Mouse (Mus musculus) embryonic facial prominence, embryonic 12.5 days (tissue): ENCODE results near the gene Rbl1. TPM values are rescaled to one million over a fixed set of nuclear protein-coding genes. Genes with fewer than 3 reads are reported as not detected.

Source experiments
- ATAC-seq: fragments of 200-750 bp; cut with Nextera tagmentation; 2 replicates; pipeline ENCODE4 v1.8.0; 2017; ENCODE audit not compliant: insufficient number of reproducible peaks, insufficient read depth, low FRiP score, low TSS enrichment
- H3K27ac ChIP-seq: fragments of 300-500 bp; sonication (generic); 2 replicates; pipeline ENCODE4 v1.5.1; 2016; ENCODE audit warnings: mild to moderate bottlenecking
- H3K27me3 ChIP-seq: fragments of 300-500 bp; sonication (generic); 2 replicates; pipeline ENCODE4 v1.6.1; 2016; ENCODE audit warnings: mild to moderate bottlenecking, moderate library complexity
- H3K36me3 ChIP-seq: fragments of 300-500 bp; sonication (generic); 2 replicates; pipeline ENCODE4 v1.6.1; 2016; ENCODE audit warnings: mild to moderate bottlenecking
- H3K4me1 ChIP-seq: fragments of 300-500 bp; sonication (generic); 2 replicates; pipeline ENCODE4 v1.6.1; 2016
- H3K4me2 ChIP-seq: fragments of 300-500 bp; sonication (generic); replicated peaks from 2 replicates; pipeline ENCODE4 v1.6.1; 2016; ENCODE audit warnings: mild to moderate bottlenecking, moderate library complexity
- H3K4me3 ChIP-seq: fragments of 300-500 bp; sonication (generic); 2 replicates; pipeline ENCODE4 v1.5.1; 2016; ENCODE audit warnings: mild to moderate bottlenecking
- H3K9ac ChIP-seq: fragments of 300-500 bp; sonication (generic); 2 replicates; pipeline ENCODE4 v1.6.1; 2016; ENCODE audit warnings: mild to moderate bottlenecking, moderate library complexity
- H3K9me3 ChIP-seq: fragments of 300-500 bp; sonication (generic); 2 replicates; pipeline ENCODE4 v1.6.1; 2016; ENCODE audit warnings: mild to moderate bottlenecking, moderate library complexity
- whole genome bisulfite sequencing: fragments of 180-500 bp; shearing (Covaris S2); methylation state at CpG from one replicate; pipeline ENCODE4 v1.1.7; 2016; 5-methylcytosine and 5-hydroxymethylcytosine counted together
- polyA plus RNA-seq: library from polyadenylated mRNA; unstranded; fragments of >200 nt; fragmentation: Nextera tagmentation; extraction: Ambion mirVana; gene quantifications from 2 replicates; pipeline ENCODE4 v1.2.1, GENCODE M21; 2016

Rbl1 gene
- polyA plus RNA-seq, 1 experiment from 2014 or later = 26.4 TPM

DNA sequence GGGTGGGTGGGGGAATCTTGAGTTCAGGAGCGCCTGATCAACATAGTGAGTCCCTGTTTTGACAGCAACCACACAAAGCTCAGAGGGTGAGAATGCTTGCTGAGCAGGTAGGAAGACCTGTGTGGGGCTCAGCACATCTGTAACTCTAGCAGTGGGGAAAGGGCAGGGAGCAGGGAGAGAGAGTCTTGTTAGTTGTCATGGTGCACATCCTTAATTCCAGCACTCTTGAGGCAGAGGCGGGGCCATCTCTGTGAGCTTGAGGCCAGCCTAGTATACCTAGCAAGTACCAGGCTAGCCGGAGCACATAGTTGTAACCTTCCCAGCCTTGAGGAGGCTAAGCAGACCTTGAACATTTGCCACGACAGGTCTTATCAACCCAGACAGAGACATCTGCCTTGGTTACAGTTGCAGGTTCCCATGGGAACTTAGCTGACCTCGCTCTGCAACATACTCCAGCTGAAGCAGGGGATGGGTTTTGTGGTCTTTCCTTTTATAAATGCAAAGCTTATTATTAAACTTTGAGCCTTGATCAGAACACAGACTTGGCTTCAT is 65.0 kb downstream of the Rbl1 start:
- Histone ChIP-seq H3K4me2 (no peak overlapping the region), H3K9ac (no peak overlapping the region), H3K4me3 (no peak overlapping the region), H3K36me3 (no peaks in the 10 kb centered on the region), H3K4me1 (no peaks in the 10 kb centered on the region), H3K27ac (no peak overlapping the region), H3K27me3 (no peaks in the 10 kb centered on the region), H3K9me3 (no peaks in the 10 kb centered on the region)
- no peak for ATAC-seq
- WGBS = 84% methylated on average over 5 of the region's 5 CpGs

DNA sequence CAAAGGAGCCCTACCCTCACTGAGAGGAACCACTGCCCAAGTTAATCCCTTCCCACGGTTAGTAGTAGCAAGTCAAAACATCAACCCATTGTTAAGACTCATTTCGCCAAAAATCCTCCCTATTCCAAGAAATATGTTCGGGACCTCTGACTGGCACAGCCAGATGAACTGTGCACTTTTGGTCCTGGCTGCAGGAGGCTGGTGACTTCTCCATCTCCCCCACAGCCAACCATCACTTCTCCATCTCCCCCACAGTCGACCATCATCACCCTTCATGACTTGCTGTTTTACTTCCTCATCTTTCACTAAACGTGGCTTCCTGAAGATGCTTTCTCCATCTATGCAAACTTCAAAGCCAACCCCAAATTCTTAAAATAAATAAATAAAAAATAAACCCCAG is 65.5 kb downstream of the Rbl1 start:
- Histone ChIP-seq H3K9me3 (no peaks in the 10 kb centered on the region), H3K27me3 (no peaks in the 10 kb centered on the region), H3K4me3 (no peak overlapping the region), H3K4me2 (no peak overlapping the region), H3K36me3 (no peaks in the 10 kb centered on the region), H3K9ac (no peak overlapping the region), H3K27ac (no peak overlapping the region), H3K4me1 (no peaks in the 10 kb centered on the region)
- 79% methylated on average over 5 of the region's 5 CpGs for WGBS
- no peak for ATAC-seq

GRCm38 (mm10) chr2:157137959-157138731 is 66.2 kb downstream of the Rbl1 start:
- Histone ChIP-seq H3K4me1 (no peaks in the 10 kb centered on the region), H3K9me3 (no peaks in the 10 kb centered on the region), H3K9ac (no peak overlapping the region), H3K27ac (no peak overlapping the region), H3K36me3 (no peaks in the 10 kb centered on the region), H3K4me2 (no peak overlapping the region), H3K27me3 (no peaks in the 10 kb centered on the region), H3K4me3 (no peak overlapping the region)
- WGBS = 86% methylated on average over 9 of the region's 9 CpGs
- ATAC-seq = no peak

DNA sequence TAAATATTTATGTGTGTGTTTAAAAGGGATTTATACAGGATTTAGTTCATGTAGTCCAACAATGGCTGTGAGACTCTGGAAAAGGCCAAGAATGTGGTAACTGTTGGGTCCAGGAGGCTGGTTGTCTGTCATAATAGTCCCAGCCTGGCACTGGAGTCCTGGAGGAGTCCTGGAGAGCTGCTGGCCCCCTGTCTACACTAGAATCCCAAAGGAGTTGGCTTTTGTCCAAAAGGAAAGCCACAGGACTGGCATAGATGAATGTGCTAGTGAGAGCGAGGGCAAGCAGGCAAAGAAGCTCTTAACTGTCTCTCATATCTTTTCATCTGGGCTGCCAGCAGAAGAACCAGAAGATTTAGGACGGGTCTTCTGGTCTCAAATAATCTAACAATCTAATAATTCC is 67.7 kb downstream of the Rbl1 start:
- Histone ChIP-seq H3K9ac (no peak overlapping the region), H3K27ac (no peak overlapping the region), H3K4me1 (no peaks in the 10 kb centered on the region), H3K4me3 (no peak overlapping the region), H3K9me3 (no peaks in the 10 kb centered on the region), H3K27me3 (no peaks in the 10 kb centered on the region), H3K36me3 (no peaks in the 10 kb centered on the region), H3K4me2 (no peak overlapping the region)
- 84% methylated on average over 2 of the region's 2 CpGs for WGBS
- no peak for ATAC-seq

- no peak for ATAC-seq
- Histone ChIP-seq H3K27me3 (no peaks in the 10 kb centered on the region), H3K27ac (no peak overlapping the region), H3K36me3 (no peaks in the 10 kb centered on the region), H3K9me3 (no peaks in the 10 kb centered on the region), H3K4me3 (no peak overlapping the region), H3K4me2 (no peak overlapping the region), H3K4me1 (no peaks in the 10 kb centered on the region), H3K9ac (no peak overlapping the region)
- WGBS = 85% methylated on average over 4 of the region's 4 CpGs
Observed at GRCm38 (mm10) chr2:157136176-157136575, 68.2 kb downstream of the Rbl1 start.

DNA sequence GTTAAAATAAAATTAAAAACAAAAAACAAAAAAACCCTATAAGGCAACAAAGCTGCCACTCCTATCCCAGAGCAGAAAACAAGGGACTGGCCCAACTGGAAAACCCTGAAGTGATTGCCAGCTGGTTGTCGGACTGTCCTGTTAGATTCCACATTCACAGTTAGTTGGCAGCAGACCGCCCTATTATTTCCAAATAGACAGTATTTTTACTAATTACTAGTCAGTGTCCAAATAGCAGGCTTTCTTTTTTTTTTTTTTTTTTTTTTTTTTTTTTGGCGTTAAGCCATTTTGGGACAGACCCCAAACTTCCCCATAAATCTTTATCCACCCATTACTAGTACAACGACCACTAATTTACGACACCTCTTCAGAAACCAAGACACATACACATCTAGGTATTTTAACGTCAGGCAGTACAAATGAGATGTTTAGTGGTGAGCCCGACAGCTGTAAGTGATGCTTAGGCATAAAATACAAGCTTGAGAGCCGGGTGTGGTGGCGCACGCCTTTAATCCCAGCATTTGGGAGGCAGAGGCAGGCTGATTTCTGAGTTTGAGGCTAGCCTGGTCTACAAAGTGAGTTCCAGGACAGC is 68.7 kb downstream of the Rbl1 start:
- Histone ChIP-seq H3K4me1 (no peaks in the 10 kb centered on the region), H3K27me3 (no peaks in the 10 kb centered on the region), H3K4me2 (peak overlapping the region; percentile 76), H3K4me3 (peak overlapping the region; percentile 66), H3K9me3 (no peaks in the 10 kb centered on the region), H3K27ac (peak overlapping the region; percentile 77), H3K36me3 (no peaks in the 10 kb centered on the region), H3K9ac (0 out of 2 replicates have a peak overlapping the region, but pooled peaks have one; percentile 69)
- no peak for ATAC-seq
- 87% methylated on average over 10 of the region's 10 CpGs for WGBS

GRCm38 (mm10) chr2:157135014-157135413 is 69.3 kb downstream of the Rbl1 start, which contains the start of gene Samhd1:
Gene Samhd1, minus strand, starts transcription at chr2:157135265.
- peak; percentile 80 for ATAC-seq
- WGBS = 0% methylated on average over 32 of the region's 32 CpGs
- Histone ChIP-seq H3K27ac (peak within 1 kb of the TSS; percentile 77), H3K4me3 (peak within 1 kb of the TSS; percentile 66), H3K9me3 (no peaks in the 10 kb centered on the region), H3K4me1 (no peaks in the 10 kb centered on the region), H3K9ac (peak within 1 kb of the TSS; percentile 69), H3K36me3 (no peaks in the 10 kb centered on the region), H3K4me2 (peak within 1 kb of the TSS; percentile 76), H3K27me3 (no peaks in the 10 kb centered on the region)

- no peak for ATAC-seq
Observed at GRCm38 (mm10) chr2:157134479-157134931, 69.8 kb downstream of the Rbl1 start.

DNA sequence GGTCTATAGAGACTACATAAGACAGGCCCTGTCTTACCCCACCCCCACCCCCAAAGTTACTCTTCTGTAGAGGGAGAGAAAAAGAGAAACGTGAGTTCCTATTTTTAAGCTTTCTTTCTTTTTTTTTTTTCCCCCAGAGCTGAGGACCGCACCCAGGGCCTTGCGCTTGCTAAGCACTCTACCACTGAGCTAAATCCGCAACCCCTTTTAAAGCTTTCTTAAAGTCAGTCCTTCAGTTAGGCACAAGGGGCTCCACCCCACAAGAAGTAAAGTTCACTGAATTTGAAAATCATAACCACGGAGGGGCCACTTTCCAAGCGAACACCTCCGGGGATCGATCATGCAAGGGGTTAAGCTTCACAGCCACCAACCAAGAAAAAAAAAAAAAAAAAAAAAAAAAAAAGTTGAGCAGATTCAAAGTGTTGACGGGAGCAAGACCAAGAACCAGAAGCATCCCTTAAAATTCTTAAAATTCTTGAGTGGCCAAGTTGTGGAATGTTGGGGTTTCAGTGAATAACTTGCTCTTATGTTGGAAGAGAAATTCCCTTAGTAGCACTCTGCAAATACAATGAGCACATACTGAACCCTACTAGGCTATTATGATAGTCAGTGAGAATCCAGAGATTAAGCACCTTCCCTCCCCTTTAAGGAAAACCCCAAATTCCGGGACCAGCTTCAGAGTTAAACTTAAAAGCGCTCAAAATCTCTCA is 70.4 kb downstream of the Rbl1 start:
- WGBS = 17% methylated on average over 11 of the region's 11 CpGs
- no peak overlapping the region for H3K27ac ChIP-seq
- H3K4me1 ChIP-seq = no peaks in the 10 kb centered on the region
- H3K27me3 ChIP-seq = no peaks in the 10 kb centered on the region
- no peaks in the 10 kb centered on the region for H3K9me3 ChIP-seq
- no peak for ATAC-seq
- peak overlapping the region; percentile 66 for H3K4me3 ChIP-seq
- peak overlapping the region; percentile 76 for H3K4me2 ChIP-seq
- H3K36me3 ChIP-seq = no peaks in the 10 kb centered on the region
- peak overlapping the region; percentile 69 for H3K9ac ChIP-seq

More at GRCm38 (mm10) chr2:157134479-157134931, 69.8 kb downstream of the Rbl1 start:
- WGBS = under 1% methylated on average over 25 of the region's 25 CpGs
- Histone ChIP-seq H3K4me1 (no peaks in the 10 kb centered on the region), H3K9ac (peak overlapping the region; percentile 69), H3K27me3 (no peaks in the 10 kb centered on the region), H3K4me2 (peak overlapping the region; percentile 76), H3K27ac (peak overlapping the region; percentile 77), H3K9me3 (no peaks in the 10 kb centered on the region), H3K4me3 (peak overlapping the region; percentile 66), H3K36me3 (no peaks in the 10 kb centered on the region)

DNA sequence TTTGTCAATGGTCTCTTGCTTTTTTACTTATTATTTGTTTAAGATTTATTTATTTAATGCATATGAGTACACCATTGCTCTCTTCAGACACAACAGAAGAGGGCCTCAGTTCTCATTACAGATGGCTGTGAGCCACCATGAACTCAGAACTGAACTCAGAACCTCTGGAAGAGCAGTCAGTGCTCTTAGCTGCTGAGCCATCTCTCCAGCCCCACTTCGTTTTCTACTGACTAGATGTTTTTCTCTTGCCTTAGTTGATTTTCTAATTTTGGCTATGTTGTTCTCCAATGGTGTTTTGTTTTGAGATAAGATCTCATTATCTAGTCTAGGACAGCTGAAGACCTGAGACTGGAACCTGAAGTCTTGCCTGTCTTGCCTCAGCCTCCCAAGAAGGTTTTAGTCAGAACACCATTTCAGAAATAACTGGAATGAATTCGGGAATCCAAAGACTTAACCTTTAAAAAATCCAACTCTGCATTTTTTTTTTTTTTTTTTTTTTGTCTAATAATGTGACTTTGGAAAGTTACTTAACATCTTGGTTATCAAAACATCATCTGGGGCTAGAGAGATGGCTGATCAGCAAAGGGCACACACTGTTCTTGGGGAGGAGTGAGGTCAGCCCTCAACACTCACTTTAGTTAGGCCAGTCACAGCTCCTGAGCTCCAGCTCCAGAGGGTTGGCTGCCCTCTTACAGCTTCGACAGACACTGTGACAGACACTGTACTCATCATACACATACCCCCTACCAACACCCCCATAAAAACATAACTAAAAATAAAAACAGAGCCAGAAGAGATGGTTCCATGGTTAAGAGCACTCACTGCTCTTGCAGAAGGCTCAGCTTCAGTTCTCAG is 71.4 kb downstream of the Rbl1 start:
- Histone ChIP-seq H3K4me2 (no peak overlapping the region), H3K27me3 (no peaks in the 10 kb centered on the region), H3K36me3 (no peaks in the 10 kb centered on the region), H3K9ac (no peak overlapping the region), H3K27ac (no peak overlapping the region), H3K9me3 (no peaks in the 10 kb centered on the region), H3K4me1 (no peaks in the 10 kb centered on the region), H3K4me3 (no peak overlapping the region)
- WGBS = 78% methylated on average over 3 of the region's 3 CpGs
- no peak for ATAC-seq

DNA sequence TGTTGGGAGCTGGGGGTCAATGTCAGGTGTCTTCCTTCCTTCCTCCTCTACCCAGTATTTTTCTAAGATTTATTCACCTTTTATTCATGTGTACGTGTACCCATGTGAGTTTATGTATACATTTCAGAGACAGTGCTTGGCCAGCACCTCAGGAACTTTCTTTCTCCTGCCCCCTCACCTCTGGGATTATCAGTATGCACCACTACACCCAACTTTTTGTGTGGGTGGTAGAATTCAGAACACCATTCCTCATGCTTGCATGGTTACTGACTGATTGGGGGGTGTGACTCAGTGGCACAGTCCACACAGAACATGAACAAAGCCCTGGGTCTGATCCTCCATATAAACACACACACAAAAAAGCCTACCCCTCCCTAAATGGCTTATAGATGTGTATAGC is 72.2 kb downstream of the Rbl1 start:
- H3K27ac ChIP-seq = no peak overlapping the region
- no peak overlapping the region for H3K4me2 ChIP-seq
- H3K9me3 ChIP-seq = no peaks in the 10 kb centered on the region
- H3K27me3 ChIP-seq = no peaks in the 10 kb centered on the region
- no peaks in the 10 kb centered on the region for H3K4me1 ChIP-seq
- no peaks in the 10 kb centered on the region for H3K36me3 ChIP-seq
- WGBS = 83% methylated on average over 1 of the region's 1 CpGs
- ATAC-seq = no peak
- no peak overlapping the region for H3K4me3 ChIP-seq
- H3K9ac ChIP-seq = no peak overlapping the region
